Mouse (Mus musculus): Measurements from ENCODE around the gene Morn5.

Morn5 gene

DNA sequence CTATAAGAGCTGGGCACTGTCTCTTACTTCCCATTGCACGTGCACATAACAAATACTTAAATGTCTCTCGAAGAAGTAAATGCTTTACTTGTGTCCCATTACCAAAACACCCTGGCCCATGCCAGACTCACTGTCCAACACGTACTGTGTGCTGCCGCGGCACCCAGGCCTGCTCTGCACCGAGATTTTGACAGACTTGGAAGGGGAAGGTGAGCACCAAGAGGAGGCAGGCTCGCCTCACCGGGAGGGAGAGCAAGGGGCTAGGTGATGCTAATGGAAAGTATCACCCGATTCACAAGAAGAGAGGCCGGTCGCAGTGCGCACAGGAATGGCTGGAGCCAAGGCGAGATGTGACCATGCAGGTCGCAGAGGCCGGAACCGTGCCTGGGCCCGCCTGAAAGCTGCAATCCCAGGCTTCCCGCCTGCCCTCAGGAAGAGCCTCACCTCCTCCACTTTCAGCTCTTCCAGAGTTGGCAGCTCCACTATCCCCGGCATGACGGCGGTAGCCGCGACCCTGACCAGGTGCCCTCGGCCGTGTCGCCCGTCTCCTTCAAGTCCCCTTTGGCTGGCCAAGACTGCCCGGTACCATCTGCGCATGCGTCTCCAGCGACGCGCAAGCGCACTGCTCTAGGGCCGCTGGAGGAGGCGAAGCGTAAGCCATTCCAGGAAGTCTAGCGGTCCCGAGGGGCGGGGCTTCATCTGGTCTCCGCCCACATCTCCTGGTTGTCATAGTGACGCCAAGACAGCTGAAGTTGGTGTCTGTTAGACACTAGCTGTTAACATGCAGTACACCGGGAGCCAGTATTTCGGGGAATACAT, at the start of gene Morn5, which contains the start of gene Ndufa8:
TSS of gene Morn5 (plus strand) at position 711 of the 819 bp plus-strand sequence.
TSS of gene Ndufa8 (minus strand) at position 659 of the 819 bp plus-strand sequence.
- in situ Hi-C loops (cut with MboI, MseI) = no loop called here

DNA sequence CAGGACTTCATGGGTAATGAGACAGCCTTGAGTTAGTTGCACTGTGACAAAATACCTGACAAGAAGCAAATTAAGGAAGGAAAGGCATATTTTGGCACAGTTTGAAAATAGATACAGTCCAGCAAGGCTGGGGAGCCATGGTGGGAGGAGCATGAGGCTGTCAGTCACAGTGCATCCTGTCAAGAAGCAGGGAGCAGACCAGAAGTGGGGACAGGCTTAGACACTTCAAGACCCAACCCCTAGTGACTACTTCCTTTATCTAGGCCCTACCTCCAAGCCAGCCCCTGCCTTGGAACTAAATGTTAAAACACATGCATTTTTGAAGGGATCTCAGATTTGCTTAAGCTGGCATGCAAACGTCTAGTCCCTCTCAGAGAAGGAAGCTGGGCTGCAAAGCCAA, 48.9 kb upstream of the Morn5 start:
- in situ Hi-C loops (cut with MboI, MseI) = no loop called here

DNA sequence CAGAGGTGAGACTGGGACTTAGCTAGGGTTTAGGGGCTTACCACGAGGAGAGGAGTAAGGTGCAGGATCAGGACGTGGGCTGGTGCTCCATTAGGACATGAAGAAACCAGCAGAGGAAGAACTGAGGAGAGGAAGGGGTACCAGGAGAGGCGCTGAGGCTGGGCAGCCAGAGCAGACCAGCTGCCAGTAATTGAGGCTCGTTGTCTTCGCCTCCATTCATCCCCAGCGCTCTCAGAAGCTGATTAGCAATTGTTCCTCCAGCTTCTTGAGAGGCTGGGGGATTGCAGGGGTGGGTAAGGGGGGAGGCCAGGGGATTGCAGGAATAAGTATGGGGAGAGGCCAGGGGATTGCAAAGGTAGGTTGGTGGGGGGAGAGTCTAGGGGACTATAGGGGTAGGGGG, 47.1 kb upstream of the Morn5 start:
- in situ Hi-C loops (cut with MboI, MseI) = no loop called here

DNA sequence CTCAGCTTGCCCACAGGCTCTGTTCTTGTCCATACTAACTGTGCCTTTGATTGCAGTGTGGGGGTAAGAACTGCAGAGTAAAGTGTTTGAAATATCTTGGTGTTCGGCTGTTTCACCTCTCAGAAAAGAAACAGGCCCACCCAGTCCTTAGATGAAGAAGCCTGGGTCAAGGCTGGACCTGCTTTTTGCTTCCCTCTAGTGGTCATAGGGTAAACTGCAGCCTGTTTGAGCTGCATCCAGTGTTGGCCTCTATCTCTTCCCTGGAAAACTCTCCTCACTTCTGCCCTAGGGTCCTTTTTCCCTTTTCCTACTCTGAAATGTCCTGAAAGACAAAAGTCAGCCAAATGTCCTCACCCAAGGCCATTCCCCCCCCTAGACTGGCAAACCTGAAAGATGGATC, 41.2 kb upstream of the Morn5 start:
- in situ Hi-C loops (cut with MboI, MseI) = loop anchor here (5.0 kb wide), 1 partner anchor 204 kb away; no protein-coding TSS in a partner anchor

DNA sequence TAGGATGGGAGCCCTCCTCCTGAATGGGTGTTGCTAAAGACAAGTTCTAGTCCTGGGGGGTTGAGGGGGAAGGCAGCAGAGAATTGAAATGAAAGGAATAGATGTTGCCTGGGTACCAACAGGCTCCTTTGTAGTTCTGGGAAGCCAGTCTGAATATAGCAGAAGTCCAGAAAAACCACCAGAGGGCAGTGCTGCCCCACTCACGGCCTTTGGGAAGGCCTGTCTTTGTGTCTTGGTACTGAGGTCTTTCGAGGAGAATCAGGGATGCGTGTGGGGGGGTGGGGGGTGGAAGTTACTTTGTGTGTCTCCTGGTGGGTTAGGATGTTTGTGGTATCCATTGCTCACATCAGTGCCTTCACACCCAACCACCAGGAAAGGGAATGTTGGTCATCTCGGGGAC, 39.9 kb upstream of the Morn5 start:
- in situ Hi-C loops (cut with MboI, MseI) = loop anchor here (5.0 kb wide), 1 partner anchor 203 kb away; no protein-coding TSS in a partner anchor

DNA sequence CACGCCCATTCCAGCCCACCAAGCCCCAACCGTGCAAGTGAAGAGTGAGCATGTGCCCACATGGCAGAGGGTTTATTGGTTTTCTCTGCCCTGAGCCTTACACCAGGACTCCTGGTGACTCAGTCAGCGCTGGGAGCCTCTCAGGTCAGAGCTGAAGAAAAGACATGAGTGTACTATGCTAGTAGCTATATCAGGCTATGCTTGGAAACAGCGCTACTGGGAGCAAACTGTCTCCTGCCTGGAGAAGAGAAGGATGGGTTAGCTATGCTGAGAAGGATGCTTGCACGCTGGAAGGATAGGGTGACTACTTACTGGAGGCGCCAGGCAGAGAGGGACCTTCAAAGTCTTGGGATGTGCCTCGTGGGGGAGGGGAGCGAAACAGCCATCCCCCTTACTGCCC, 38.7 kb upstream of the Morn5 start:
- in situ Hi-C loops (cut with MboI, MseI) = no loop called here

DNA sequence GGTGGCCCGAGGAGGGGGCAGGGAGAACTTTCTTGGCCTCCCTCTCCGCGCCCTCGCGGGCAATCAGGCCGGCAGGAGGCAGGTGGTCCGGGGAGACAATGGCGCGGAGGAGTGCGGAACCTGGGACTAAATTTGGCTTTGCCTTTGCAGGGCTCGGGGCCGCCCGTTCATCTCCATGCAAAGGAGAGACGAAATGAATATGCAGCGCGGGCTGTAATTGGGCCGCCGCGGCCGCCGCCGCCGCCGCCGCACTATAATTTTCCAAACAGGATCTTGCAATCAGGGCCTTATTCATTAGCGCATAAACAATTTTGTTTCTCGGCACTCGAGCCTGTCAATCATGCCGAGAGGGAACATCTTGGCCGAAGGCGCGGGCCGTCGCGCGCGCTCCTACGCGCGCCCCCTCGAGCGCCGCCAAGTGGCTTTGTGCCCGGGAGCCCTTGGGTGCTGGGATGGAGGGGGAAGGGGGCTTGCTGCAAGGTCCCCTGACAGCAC, 37.9 kb upstream of the Morn5 start:
- in situ Hi-C loops (cut with MboI, MseI) = no loop called here

DNA sequence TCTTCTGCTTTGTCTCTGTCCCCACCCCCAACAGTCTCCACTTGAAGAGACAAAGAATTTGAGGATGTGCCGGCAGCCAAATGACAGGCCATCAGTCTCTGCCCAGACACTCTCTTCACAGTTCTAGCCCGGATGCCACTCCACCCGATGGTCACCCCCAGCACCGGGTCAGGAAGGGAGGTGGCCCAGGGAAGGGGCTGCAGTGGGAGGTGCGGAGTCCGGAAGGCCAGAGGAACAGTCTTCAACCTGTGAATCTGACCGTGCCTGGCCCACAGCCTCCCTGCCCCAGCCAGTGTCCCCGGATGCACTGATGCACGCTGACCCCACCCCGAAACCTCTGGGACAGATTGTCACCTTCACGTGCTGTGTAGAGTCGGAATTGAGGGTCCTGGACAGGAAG, 36.2 kb upstream of the Morn5 start:
- in situ Hi-C loops (cut with MboI, MseI) = no loop called here

DNA sequence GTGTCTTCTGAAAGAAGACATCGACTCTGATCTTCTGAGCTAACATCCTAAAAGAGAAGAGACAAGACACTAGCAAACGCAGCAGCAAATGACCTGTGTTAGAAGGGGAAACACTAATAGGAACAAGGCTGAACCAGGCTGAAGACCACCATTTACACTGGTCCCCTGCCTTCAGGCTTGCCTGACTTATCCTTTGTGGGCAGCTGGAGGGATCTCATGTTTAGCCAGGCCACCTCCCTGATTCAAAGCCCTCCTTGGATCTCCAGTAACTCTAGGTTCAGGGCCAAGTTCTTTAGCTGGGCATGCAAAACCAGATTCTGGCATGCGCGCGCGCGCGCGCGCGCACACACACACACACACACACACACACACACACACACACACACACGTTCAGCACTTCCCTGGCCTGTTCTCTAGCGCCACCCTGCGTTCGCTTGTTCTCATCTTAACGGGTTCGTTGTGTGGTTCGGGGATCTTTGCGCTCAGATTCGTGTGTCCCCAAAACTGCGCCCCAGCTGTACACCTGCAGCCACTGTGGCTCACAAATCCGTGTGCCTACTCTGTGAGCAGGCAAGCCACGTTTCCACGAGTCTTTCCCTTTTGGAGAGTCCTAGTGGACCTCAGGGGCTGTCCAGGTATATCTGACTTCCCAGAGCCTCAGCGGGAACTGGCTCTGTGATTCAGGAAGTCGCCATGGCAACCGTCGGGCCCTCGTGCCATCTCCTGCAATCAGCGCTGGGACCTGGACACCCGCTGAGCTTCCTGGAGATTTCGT, 27.7 kb upstream of the Morn5 start:
- in situ Hi-C loops (cut with MboI, MseI) = no loop called here

DNA sequence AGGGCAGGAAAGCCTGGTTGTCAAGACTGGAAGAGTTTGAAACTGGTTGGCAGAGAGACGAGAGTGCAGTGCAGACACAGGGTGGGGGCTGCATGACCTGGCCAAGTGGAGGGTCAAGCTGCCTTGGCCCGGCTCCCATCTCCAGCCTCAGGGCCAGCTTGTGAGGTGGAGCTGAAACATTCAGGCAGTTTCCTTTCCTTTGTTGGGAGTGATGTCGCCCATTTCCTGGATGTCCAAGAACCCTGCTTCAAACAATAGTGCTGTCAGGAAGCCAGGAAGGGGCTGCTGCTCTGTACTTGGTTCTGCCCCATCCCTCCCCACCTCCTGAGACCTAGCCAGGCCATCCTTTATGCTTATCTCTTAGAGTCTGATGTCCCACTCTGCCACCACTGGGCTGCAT, 26.0 kb upstream of the Morn5 start:
- in situ Hi-C loops (cut with MboI, MseI) = no loop called here

DNA sequence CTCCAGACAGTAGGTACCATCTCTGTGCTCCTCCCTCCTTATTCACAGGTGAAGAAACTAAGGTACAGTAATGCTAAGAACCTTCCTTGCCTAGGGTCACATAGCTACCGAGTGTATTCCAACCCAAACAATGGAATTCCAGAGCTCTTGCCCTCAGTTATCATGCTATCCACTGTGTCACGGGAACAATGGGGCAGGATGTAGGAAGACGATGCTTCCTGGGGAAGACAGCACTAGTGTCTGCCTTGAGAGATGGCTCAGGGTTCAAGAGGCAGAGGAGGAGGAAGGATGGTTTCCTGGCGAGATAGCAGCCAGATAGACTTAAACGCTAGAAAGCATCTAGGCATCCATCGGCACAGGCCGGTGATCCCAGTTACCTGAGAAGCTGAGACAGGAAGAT, 16.4 kb upstream of the Morn5 start:
- in situ Hi-C loops (cut with MboI, MseI) = no loop called here

DNA sequence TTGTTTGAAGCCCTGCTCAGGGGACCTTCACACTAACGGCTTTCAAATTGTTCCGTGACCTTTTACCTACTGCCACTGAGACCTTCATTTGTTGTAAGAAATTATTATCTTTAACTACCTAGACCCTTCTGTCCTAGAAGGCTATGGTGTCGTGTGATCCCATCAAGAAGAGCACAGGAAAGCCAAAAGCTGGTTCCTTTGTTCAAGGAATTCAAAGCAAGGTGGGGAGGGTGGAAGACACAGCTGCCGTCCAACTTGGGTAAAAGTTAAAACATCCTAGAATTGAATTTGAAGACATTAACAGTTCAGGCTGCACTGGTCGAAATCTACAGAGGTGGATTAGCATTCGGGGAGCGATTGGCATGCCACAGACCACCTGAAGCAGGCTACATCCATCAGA, 15.3 kb upstream of the Morn5 start:
- in situ Hi-C loops (cut with MboI, MseI) = no loop called here

DNA sequence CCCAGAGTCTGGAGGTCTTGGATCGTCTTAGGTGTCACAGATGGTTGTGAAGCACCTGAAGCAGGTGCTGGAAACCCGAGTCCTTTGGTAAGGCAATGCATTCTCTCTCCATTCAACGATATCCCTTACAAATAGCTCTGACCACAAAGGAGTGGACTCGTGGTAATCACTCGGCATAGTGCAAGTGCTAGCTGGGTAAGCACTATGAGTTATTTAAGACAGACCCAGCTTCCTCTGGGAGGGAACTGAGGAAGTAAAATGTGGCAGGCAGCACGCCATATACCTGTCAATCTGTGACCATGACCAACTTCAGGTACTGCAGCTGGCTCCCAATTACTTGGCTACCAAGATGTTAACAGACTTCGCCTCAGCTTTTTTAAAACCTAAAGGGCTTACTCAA, 14.4 kb upstream of the Morn5 start:
- in situ Hi-C loops (cut with MboI, MseI) = no loop called here

DNA sequence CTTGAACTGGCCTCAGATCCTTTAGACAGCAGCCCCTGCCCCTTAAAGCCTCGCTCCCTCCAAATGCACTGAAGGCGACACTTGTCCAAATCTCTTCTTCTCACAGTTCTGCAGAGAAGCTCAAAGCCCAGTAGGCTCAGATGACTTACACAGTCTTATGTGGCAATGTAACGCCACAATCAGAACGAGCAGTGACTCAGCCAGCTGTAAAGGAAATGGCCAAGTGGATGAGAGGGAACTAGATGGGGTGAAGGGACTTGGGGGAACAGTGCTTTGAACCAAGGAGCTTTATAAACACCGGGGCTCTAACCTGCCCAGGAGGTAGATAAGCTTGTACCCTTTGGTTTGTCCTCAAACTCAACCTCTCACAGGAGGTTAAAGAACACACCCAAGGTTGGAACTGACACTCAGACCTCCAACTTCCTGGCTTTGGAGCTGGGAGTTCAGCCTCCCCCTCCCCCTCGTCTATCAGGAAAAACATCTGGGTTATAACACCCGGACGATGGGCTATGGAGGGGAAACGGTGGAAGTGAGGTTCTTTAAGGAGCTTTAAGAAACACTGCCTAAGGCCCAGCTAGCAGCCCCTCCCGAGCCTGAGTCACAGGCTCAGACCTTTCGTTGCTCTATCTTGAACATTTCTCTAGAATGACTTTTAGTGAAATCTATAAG, 13.7 kb upstream of the Morn5 start:
- in situ Hi-C loops (cut with MboI, MseI) = no loop called here

DNA sequence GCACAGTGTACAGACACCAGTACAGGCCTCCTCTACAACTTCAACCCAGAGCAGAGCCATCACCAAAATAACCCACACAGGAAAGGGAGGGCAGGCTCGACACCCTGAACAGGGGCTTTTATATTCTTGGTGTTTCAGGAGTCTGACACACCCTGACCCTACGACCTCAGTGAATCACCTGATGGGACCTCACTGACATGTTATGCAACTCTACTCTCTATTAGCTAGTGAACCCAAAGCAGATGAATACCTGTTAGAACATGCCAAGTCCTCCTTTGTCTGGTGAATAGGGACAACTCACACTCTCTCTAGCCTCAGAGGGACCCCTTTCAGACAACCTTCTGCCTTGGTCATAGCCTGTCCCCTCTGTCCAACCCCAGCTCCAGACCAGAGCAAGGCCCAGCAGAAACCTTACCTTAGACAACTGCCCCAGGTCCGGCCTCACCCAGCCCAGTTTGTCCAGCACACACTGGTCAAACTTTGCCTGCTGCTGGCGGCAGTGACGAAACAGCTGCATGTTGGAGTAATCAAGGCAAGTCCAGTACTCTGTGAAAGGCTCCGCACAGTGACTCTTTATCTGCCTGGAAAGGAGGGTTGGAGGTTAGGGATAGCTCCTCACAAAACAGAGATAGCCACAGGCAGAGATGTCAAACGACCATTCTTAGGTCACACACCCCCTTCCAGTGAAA, 9.8 kb upstream of the Morn5 start:
- in situ Hi-C loops (cut with MboI, MseI) = no loop called here

DNA sequence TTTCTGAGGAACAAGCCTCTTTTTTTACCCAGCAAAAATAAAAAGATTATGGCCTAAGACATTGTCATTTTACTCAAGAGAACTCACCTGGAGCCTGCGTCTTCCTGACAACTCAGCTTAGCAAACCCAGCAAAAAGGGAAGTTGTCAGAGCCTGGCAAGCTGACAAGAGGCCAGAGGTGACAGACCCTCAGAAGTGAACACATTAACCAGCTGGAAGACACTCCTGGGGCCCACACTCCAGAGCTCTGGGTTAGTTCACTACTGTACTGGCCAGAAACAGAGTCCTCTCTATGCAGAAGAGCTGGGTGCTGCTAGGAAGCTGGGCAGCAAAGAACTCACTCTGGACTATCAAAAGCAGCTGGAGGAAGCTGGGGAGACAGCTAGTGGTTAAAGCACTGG, 8.4 kb upstream of the Morn5 start:
- in situ Hi-C loops (cut with MboI, MseI) = no loop called here

DNA sequence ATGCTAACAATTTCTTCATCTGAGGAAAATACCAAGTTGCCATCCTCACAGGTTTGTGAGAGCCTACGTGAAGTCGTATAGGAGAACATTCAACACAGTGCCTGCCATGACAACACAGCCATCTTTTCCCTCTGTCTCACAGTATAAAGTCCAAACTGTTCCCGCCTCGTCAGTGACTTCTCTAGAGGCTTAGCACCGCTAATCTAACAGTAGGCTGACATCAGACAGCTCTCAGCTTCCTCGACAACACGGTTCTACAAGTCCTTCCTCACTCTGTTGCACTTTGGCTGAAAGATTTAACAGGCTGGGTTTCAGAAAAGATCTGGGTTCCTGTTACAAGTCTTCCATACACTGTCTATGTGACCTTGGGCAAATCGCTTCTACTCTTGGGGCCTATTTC, 1.1 kb upstream of the Morn5 start:
- in situ Hi-C loops (cut with MboI, MseI) = no loop called here

DNA sequence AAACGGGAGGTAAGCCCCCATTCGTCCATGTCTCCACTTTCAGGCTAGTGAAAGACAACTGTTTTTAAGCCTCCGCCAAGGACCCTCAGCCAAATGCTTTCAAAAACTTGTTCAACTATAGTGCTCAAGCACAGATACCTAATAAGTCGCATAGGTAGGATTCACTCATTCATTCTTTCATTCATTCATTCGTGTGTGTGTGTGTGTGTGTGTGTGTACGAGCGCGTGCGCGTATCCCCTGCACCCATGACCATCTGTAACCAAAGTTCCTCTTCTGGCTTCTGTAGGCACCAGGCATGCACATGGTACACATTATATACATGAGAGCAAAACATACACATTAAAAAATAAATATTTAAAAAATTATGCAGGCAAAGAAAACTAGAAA, 303 bp downstream of the Morn5 start:
- in situ Hi-C loops (cut with MboI, MseI) = no loop called here

DNA sequence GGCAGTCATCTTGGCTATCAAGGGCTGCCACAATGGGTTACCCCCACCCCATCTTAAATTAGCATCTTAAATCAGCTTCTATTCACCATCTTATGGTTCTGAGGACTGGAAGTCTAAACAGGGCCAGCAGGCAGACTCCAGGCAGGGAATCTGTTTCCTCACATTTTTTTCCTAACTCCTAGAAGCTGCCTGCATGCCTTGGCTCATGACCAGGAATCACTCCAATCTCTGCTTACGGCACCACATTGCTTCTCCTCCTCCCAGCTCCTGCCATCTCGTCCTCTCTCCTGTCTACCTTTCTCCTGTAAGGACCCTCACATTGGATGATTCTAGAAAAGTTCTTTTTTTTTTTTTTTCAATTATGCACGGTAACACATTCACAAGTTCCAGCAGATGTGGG, 4.0 kb downstream of the Morn5 start:
- in situ Hi-C loops (cut with MboI, MseI) = no loop called here

DNA sequence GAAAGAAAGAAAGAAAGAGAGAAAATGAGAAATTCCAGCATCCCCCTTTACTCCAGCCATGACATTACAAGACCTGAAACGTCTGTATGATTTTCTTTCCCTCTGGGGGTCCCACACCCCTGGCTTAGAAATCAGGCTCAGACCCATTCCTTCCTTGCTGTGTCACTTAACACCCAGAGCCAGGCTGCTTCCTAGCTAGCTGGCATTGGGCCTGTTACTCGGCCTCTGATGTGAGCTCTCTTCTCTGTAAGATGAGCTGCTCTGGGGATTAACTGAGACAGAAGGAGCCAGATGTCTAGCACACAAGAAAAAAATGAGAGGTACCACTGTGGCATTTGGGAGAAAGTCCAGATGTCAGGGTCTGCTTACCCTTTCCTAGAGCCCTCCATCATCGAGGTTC, 7.0 kb downstream of the Morn5 start:
- in situ Hi-C loops (cut with MboI, MseI) = no loop called here

DNA sequence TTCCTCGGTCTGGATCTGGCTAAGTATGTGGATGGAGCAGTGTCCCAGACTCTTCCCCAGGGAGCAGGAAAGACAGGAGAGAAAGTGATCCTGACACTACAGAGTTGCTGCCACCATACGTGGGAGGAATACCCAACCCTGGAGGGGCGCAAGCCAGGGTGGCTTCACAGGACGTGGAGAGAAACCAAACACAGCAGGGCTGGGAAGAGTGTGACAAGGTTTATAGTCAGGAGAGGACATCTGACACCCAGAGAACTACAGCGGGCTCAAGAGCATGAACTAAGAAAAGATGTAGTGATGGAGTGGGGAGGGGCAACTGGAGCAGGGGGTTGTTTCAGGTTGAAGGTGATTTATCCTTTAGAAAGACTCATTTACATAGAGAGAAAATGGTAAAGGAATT, 12.2 kb downstream of the Morn5 start:
- in situ Hi-C loops (cut with MboI, MseI) = no loop called here

DNA sequence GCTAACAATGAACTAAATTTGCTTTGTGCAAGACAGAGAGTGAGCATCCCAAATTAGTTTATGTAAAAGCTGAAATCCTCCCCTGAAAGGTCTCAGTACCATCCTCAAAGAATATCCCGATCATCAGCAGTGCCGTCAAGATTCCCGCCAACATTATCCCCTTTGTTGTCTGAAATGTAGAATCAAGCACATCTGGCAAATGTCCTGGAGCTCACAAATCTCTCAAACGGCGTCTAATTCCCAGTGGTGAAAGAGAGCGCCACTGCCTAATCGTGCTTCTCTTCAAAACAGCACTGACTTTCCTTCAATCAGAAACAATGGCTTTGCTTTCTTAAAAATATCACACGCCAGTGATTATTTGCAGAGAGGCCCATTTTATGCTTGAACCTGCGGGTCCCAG, 17.9 kb downstream of the Morn5 start:
- in situ Hi-C loops (cut with MboI, MseI) = no loop called here

Measured in T-helper 1 cell (primary cell).